Mouse (Mus musculus) splenic B cell, adult 2 months (primary cell): ENCODE results near the gene Tln2.
"Not testable (repeated sequence)": the region's sequence is repeated elsewhere in the genome, so short reads cannot be mapped to it uniquely, and the experiment has no call there.

Experiments used
- DNase-seq: peaks from one replicate; pipeline ENCODE4 v3.0.0-alpha.2; 2011; ENCODE audit warnings: low read depth, low spot score
- H3K27me3 ChIP-seq: 2 replicates; pipeline ENCODE4 v1.6.1; 2012; ENCODE audit warnings: mild to moderate bottlenecking, low read length, moderate library complexity, mixed read lengths; ENCODE audit not compliant: control insufficient read depth, poor library complexity, insufficient read depth, severe bottlenecking
- H3K36me3 ChIP-seq: 2 replicates; pipeline ENCODE4 v1.6.1; 2012; ENCODE audit warnings: mild to moderate bottlenecking, low read length, moderate library complexity, mixed read lengths; ENCODE audit not compliant: control insufficient read depth, poor library complexity, insufficient read depth, severe bottlenecking

The Tln2 gene

GRCm38 (mm10) chr9:67304992-67305391 lies 254.5 kb downstream of the Tln2 start:
- no peaks in the 10 kb centered on the region for H3K36me3 ChIP-seq
- DNase-seq: no peak

DNA sequence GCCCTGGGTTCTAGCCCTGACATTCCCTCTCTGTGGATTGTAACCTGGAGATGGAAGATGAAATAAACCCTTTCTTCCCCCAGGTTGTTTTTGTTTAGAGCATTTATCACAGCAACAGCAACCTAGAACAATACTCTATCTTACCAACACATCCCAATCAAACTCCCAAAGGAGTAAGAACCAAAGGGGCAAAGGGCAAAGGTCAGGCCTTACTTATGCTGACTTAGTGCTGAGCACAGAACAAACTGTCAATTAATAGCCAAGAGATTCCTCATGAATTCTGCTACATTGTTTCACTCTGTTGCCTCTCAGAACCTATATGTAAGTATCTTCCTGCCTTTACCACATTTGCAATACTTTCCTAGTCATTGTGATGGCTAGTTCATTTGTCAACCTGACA lies 255.5 kb downstream of the Tln2 start:
- Histone ChIP-seq H3K36me3 (no peaks in the 10 kb centered on the region), H3K27me3 (no peaks in the 10 kb centered on the region)
- no peak for DNase-seq

More at GRCm38 (mm10) chr9:67304992-67305391, 254.5 kb downstream of the Tln2 start:
- no peaks in the 10 kb centered on the region for H3K27me3 ChIP-seq

- no peaks in the 10 kb centered on the region for H3K36me3 ChIP-seq
- DNase-seq: no peak
- no peaks in the 10 kb centered on the region for H3K27me3 ChIP-seq
These were observed 256.5 kb downstream of the Tln2 start for GRCm38 (mm10) chr9:67303038-67303437.

DNA sequence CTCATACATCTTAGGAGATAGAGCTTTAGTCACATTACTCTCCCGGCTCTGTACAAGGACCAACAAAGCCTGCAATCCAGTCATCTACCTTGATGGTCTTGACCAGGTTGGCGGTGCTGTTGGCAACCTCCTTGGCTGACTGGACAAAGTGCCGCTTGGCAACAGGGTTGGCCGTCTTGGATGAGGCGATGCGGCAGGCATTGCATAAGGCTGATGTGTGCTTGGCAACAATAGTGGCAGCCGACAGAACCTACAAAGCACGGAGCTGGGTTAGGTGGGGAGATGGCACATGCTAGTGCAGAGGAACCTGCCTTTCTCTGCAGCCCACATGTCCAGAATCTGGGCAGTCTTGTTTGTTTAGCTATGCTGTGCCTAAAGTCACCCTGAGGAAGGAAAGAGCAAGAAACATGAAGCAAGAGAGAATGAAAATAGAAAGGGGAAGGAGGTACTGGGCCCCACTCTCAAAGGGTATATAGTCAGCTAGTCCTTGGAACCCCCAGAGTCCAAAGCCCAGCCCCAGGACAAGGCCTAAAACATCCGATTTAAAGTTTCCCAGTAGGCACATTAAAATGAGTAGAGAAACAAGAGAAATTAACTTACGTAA lies 257.0 kb downstream of the Tln2 start:
- Histone ChIP-seq H3K27me3 (no peaks in the 10 kb centered on the region), H3K36me3 (no peaks in the 10 kb centered on the region)
- no peak for DNase-seq

DNA sequence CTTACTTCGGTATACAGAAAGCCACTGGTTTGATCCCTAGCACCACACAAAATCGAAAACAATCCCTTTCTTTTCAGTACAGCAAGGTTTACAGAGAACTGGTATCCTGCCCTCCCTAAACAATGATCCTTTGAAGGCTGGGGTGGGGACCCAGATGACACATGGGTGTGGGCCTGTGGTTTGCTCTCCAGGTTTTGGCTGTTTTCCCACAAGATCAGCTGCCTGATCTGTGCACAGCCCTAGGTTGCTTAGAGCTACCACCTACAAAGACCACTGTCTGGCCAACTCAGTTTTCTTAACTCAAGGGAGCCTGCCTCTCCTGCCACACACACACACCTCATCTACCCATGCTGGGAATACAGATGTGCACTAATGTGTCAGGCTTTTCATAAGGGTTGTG lies 257.9 kb downstream of the Tln2 start:
- no peaks in the 10 kb centered on the region for H3K36me3 ChIP-seq
- no peak for DNase-seq
- no peaks in the 10 kb centered on the region for H3K27me3 ChIP-seq

GRCm38 (mm10) chr9:67300769-67301168 lies 258.7 kb downstream of the Tln2 start:
- no peaks in the 10 kb centered on the region for H3K27me3 ChIP-seq
- no peak for DNase-seq
- no peaks in the 10 kb centered on the region for H3K36me3 ChIP-seq

- DNase-seq: no peak
- H3K36me3 ChIP-seq: no peaks in the 10 kb centered on the region
- H3K27me3 ChIP-seq: no peaks in the 10 kb centered on the region
These were observed 259.2 kb downstream of the Tln2 start for GRCm38 (mm10) chr9:67300346-67300745.

GRCm38 (mm10) chr9:67299164-67299563 lies 260.3 kb downstream of the Tln2 start:
- H3K27me3 ChIP-seq: no peaks in the 10 kb centered on the region
- no peaks in the 10 kb centered on the region for H3K36me3 ChIP-seq
- no peak for DNase-seq

DNA sequence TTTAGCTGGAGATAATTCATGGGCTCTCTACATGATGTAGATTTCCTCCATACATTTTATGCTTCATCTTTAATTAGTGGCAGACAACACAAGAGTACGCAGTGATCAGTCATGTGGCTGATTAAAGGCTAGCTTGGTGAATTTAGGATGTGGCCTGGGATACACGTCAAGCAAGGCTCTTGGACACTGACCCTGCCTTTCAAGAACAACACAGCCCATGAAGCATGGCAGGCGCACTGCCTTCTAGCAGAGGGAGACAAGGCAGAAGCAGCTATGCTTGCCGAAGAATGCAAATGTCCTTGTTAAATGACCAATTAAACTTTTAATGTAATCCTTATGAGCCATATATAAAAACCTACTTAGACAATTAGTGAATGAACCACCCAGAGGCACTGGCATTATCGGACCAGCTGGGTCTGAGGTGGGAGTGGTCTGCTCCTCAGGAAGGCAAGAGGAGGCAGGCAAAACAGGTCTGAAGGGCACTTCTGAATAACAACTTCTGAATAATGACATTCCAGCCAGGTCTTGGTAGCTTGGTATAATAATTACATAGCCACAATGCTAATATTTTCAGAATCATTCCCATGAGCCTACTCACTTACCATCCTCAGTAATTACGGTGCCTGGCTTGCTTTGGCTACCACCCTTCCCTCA lies 262.1 kb downstream of the Tln2 start:
- Histone ChIP-seq H3K27me3 (no peaks in the 10 kb centered on the region), H3K36me3 (no peaks in the 10 kb centered on the region)
- no peak for DNase-seq

GRCm38 (mm10) chr9:67287457-67287856 lies 272.0 kb downstream of the Tln2 start:
- H3K27me3 ChIP-seq: no peaks in the 10 kb centered on the region
- no peaks in the 10 kb centered on the region for H3K36me3 ChIP-seq
- DNase-seq: no peak

DNA sequence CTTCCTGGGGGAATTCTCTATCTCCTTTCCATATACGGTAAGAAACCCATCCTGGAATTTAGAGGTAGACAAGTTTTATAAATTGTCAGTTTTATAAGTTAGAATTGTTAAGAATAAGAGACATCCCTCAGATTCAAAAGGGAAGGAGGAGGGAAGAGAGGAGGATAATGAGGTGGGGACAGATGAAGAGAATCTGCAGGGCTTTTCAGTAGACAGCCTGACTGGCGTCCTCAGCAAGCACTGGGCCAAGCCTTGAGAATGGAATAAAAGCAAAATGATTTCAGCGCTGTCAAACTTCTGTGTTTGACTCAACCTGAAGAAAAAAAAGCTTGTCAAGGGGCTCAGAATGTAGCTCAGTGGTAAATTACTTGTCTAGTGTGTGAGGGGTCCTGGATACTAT lies 272.7 kb downstream of the Tln2 start:
- Histone ChIP-seq H3K27me3 (no peaks in the 10 kb centered on the region), H3K36me3 (no peaks in the 10 kb centered on the region)
- no peak for DNase-seq

GRCm38 (mm10) chr9:67285544-67285943 lies 274.0 kb downstream of the Tln2 start:
- H3K36me3 ChIP-seq: no peaks in the 10 kb centered on the region
- no peaks in the 10 kb centered on the region for H3K27me3 ChIP-seq
- no peak for DNase-seq

DNA sequence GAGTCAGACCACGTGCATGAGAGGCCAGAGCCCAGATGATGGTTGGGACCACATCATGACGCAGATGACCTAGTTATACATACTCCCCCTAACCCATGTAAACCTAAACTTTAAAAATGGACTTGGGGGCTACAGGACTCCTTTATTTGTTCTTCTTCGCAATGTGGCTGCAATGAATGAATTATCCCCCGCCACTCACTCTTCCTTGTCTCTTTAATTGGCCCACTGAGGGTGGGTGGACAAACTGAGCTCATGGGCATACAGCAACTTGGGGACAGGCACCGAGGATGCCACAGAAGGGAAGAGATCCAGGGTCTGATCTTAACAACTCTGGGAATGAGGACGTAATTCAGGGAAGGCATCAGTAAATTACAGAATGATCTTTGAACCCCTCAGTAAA lies 277.7 kb downstream of the Tln2 start:
- no peak for DNase-seq
- H3K27me3 ChIP-seq: no peaks in the 10 kb centered on the region
- no peaks in the 10 kb centered on the region for H3K36me3 ChIP-seq

- DNase-seq, H3K27me3 ChIP-seq, H3K36me3 ChIP-seq: not testable (repeated sequence)
These were observed 279.2 kb downstream of the Tln2 start for GRCm38 (mm10) chr9:67280311-67280710.

DNA sequence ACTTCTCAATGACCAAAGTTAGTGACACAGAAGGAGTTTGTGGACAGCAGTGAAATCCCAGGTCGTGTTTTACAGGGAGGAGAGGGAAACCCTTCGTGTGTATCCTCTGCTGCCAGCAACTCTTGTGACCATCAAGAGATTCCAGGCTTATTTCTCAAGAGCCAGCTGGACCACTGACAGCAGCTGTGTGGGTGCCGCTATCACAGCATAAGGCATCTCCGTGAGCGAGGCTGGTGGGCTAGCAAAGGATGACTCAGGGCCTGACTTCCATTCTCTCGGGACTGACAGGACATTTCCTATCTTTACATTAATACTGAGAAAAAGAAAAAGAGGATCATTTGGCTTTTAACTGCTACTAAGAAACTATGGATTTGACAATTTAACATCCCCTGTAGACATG lies 283.1 kb downstream of the Tln2 start:
- H3K36me3 ChIP-seq: no peaks in the 10 kb centered on the region
- H3K27me3 ChIP-seq: no peaks in the 10 kb centered on the region
- DNase-seq: no peak

- H3K36me3 ChIP-seq: no peaks in the 10 kb centered on the region
- DNase-seq: no peak
- no peaks in the 10 kb centered on the region for H3K27me3 ChIP-seq
These were observed 285.2 kb downstream of the Tln2 start for GRCm38 (mm10) chr9:67274296-67274695.
